7 mouse cellular contexts compared by ENCODE assay signal in genomic region chr11:115384587-115384986, GRCm38 (mm10). TPM values are rescaled to one million over a fixed set of nuclear protein-coding genes. Genes with fewer than 3 reads are reported as not detected.
DNase-seq lines count a peak whose midpoint lies in the region; ATAC-seq and TF ChIP-seq lines count a peak whose summit lies in the region.

No protein-coding gene starts in this region.

- no peak for DNase-seq in layer of hippocampus, adult 2 months (ENCODE audit: low spot score in 2 of 2)
- no peak for DNase-seq in layer of hippocampus, adult 9-10 months (ENCODE audit: low spot score)
- peak; percentile 67 for DNase-seq in adrenal gland, postnatal 25 days
- no peak for DNase-seq in left cerebral cortex, postnatal 25 days (ENCODE audit: low spot score in 2 of 2)
- DNase-seq in layer of hippocampus, adult 18-20 months (ENCODE audit: low spot score in 2 of 2): no peak

- H3K4me1 ChIP-seq in hindbrain, embryonic 12.5 days: peaks cover 41% of the 10 kb centered on the region
- peaks cover 33% of the 10 kb centered on the region for H3K4me1 ChIP-seq in midbrain, embryonic 16.5 days (ENCODE audit: control insufficient read depth, insufficient read depth, low read length)

- no peaks in the 10 kb centered on the region for H3K36me3 ChIP-seq in hindbrain, embryonic 12.5 days
- no peaks in the 10 kb centered on the region for H3K36me3 ChIP-seq in midbrain, embryonic 16.5 days (ENCODE audit: control insufficient read depth, insufficient read depth, low read length)

- peak overlapping the region; percentile 98 for H3K27ac ChIP-seq in layer of hippocampus, adult 2 months
- H3K27ac ChIP-seq in hindbrain, embryonic 12.5 days: no peak overlapping the region
- H3K27ac ChIP-seq in midbrain, embryonic 16.5 days (ENCODE audit: low read length): no peak overlapping the region

- no peaks in the 10 kb centered on the region for H3K27me3 ChIP-seq in hindbrain, embryonic 12.5 days
- no peaks in the 10 kb centered on the region for H3K27me3 ChIP-seq in midbrain, embryonic 16.5 days (ENCODE audit: control insufficient read depth, insufficient read depth, low read depth, low read length)

- intact Hi-C loops in left cerebral cortex, postnatal 25 days (cut with DNase I): no loop called here

- 75% methylated on average over 5 of the region's 5 CpGs for WGBS in hindbrain, embryonic 12.5 days
- WGBS in midbrain, embryonic 16.5 days: 77% methylated on average over 5 of the region's 5 CpGs

- H3K9ac ChIP-seq in hindbrain, embryonic 12.5 days: 0 out of 2 replicates have a peak overlapping the region, but pooled peaks have one; percentile 33
- H3K9ac ChIP-seq in midbrain, embryonic 16.5 days (ENCODE audit: low read depth, low read length): no peak overlapping the region

- H3K4me2 ChIP-seq in hindbrain, embryonic 12.5 days (replicated peaks): 0 out of 2 replicates have a peak overlapping the region, but pooled peaks have one; percentile 13
- H3K4me2 ChIP-seq in midbrain, embryonic 16.5 days (ENCODE audit: low read length): peak overlapping the region; percentile 91; the same call in 1 of the 2 replicates

- TF ChIP-seq CTCF in layer of hippocampus, adult 2 months (conservative IDR thresholded peaks at IDR 0.05): no peak

- no peaks in the 10 kb centered on the region for H3K9me3 ChIP-seq in hindbrain, embryonic 12.5 days (replicated peaks)
- no peaks in the 10 kb centered on the region for H3K9me3 ChIP-seq in midbrain, embryonic 16.5 days (replicated peaks; ENCODE audit: control insufficient read depth, low read length, poor library complexity, severe bottlenecking)

- ATAC-seq in hindbrain, embryonic 12.5 days (ENCODE audit: low FRiP score): no peak
- ATAC-seq in midbrain, embryonic 16.5 days: no peak

- no peak overlapping the region; the same call in 1 of the 2 replicates for H3K4me3 ChIP-seq in layer of hippocampus, adult 2 months
- no peak overlapping the region for H3K4me3 ChIP-seq in hindbrain, embryonic 12.5 days
- no peak overlapping the region for H3K4me3 ChIP-seq in midbrain, embryonic 16.5 days (ENCODE audit: low read depth, low read length)

RNA-seq across cellular contexts. Expression of gene Cdr2l, which starts 2.9 kb away (rescaled TPM):
- 10 to 100 TPM; 21.9 to 26.1 TPM for total RNA-seq in layer of hippocampus, adult 2 months (2021)
- total RNA-seq in adrenal gland, postnatal 25 days (2021): 59.1 and 82.5 TPM in 2 replicates
- 27.6 and 28.8 TPM in 2 replicates for polyA plus RNA-seq in hindbrain, embryonic 12.5 days (2016; fragmentation: Nextera tagmentation; extraction: Ambion mirVana)
- 18.5 and 21.6 TPM in 2 replicates for polyA plus RNA-seq in midbrain, embryonic 16.5 days (2015; fragmentation: Nextera tagmentation; extraction: Ambion mirVana)
- total RNA-seq in left cerebral cortex, postnatal 25 days (2021): 10 to 100 TPM; 19.8 to 20.9 TPM
- 10 to 100 TPM; 29.7 to 30.6 TPM for total RNA-seq in layer of hippocampus, adult 18-20 months (2021)

RNA-seq across cellular contexts. Expression of gene Hid1, which starts 17.0 kb away (rescaled TPM):
- total RNA-seq in layer of hippocampus, adult 2 months (2021): 100 to 1,000 TPM; 110 to 119 TPM
- total RNA-seq in adrenal gland, postnatal 25 days (2021): 13.2 and 14.8 TPM in 2 replicates
- 26.5 and 28.0 TPM in 2 replicates for polyA plus RNA-seq in hindbrain, embryonic 12.5 days (2016; fragmentation: Nextera tagmentation; extraction: Ambion mirVana)
- 68.6 and 75.2 TPM in 2 replicates for polyA plus RNA-seq in midbrain, embryonic 16.5 days (2015; fragmentation: Nextera tagmentation; extraction: Ambion mirVana)
- 100 to 1,000 TPM; 108 to 111 TPM for total RNA-seq in left cerebral cortex, postnatal 25 days (2021)
- total RNA-seq in layer of hippocampus, adult 18-20 months (2021): 100 to 1,000 TPM; 110 to 115 TPM

RNA-seq across cellular contexts. Expression of gene Mrpl58, which starts 19.0 kb away (rescaled TPM):
- 100 to 1,000 TPM; 100 to 105 TPM for total RNA-seq in layer of hippocampus, adult 2 months (2021)
- total RNA-seq in adrenal gland, postnatal 25 days (2021): 140 and 153 TPM in 2 replicates
- polyA plus RNA-seq in hindbrain, embryonic 12.5 days (2016; fragmentation: Nextera tagmentation; extraction: Ambion mirVana): 180 and 190 TPM in 2 replicates
- 173 and 180 TPM in 2 replicates for polyA plus RNA-seq in midbrain, embryonic 16.5 days (2015; fragmentation: Nextera tagmentation; extraction: Ambion mirVana)
- 100 to 1,000 TPM; 107 to 109 TPM for total RNA-seq in left cerebral cortex, postnatal 25 days (2021)
- total RNA-seq in layer of hippocampus, adult 18-20 months (2021): 100 to 1,000 TPM in 1 of 2 experiments, 10 to 100 TPM in 1; 97.7 to 102 TPM

RNA-seq across cellular contexts. Expression of gene Atp5h, which starts 35.2 kb away (rescaled TPM):
- 100 to 1,000 TPM; 467 to 494 TPM for total RNA-seq in layer of hippocampus, adult 2 months (2021)
- 518 and 521 TPM in 2 replicates for total RNA-seq in adrenal gland, postnatal 25 days (2021)
- polyA plus RNA-seq in hindbrain, embryonic 12.5 days (2016; fragmentation: Nextera tagmentation; extraction: Ambion mirVana): 810 and 835 TPM in 2 replicates
- 773 and 819 TPM in 2 replicates for polyA plus RNA-seq in midbrain, embryonic 16.5 days (2015; fragmentation: Nextera tagmentation; extraction: Ambion mirVana)
- 100 to 1,000 TPM; 447 to 455 TPM for total RNA-seq in left cerebral cortex, postnatal 25 days (2021)
- 100 to 1,000 TPM; 468 to 483 TPM for total RNA-seq in layer of hippocampus, adult 18-20 months (2021)

RNA-seq across cellular contexts. Expression of gene Kctd2, which starts 35.3 kb away (rescaled TPM):
- total RNA-seq in layer of hippocampus, adult 2 months (2021): 10 to 100 TPM; 74.5 to 74.6 TPM
- total RNA-seq in adrenal gland, postnatal 25 days (2021): 59.9 and 72.4 TPM in 2 replicates
- polyA plus RNA-seq in hindbrain, embryonic 12.5 days (2016; fragmentation: Nextera tagmentation; extraction: Ambion mirVana): 30.0 and 33.0 TPM in 2 replicates
- 20.1 and 23.1 TPM in 2 replicates for polyA plus RNA-seq in midbrain, embryonic 16.5 days (2015; fragmentation: Nextera tagmentation; extraction: Ambion mirVana)
- total RNA-seq in left cerebral cortex, postnatal 25 days (2021): 10 to 100 TPM; 70.9 to 72.5 TPM
- 10 to 100 TPM; 81.5 to 82.2 TPM for total RNA-seq in layer of hippocampus, adult 18-20 months (2021)
